Mouse (Mus musculus): ENCODE data around the gene Eml2. TPM values are rescaled to one million over a fixed set of nuclear protein-coding genes. Genes with fewer than 3 reads are reported as not detected.
A peak's percentile ranks its signal among the peaks of the same experiment; 100 is the strongest.

The Eml2 gene
- polyA plus RNA-seq, 1 experiment from 2014 or later: 17.9 TPM

- no peak overlapping the region for H3K27ac ChIP-seq (ENCODE audit: low read length)
- DNase-seq (ENCODE audit: low spot score): no peak
- no peak overlapping the region for H3K4me2 ChIP-seq (replicated peaks; ENCODE audit: low read depth, low read length)
- H3K27me3 ChIP-seq (replicated peaks; ENCODE audit: insufficient read depth, low read length): no peaks in the 10 kb centered on the region
- no peaks in the 10 kb centered on the region for H3K36me3 ChIP-seq (ENCODE audit: insufficient read depth, low read length)
- no peaks in the 10 kb centered on the region for H3K9me3 ChIP-seq (ENCODE audit: low read length)
- no peak overlapping the region for H3K9ac ChIP-seq (replicated peaks; ENCODE audit: low read depth)
- TF ChIP-seq EP300 (IDR thresholded peaks at IDR 0.05) (peak; percentile 34; the same call in 1 of the 2 replicates), CTCF (IDR thresholded peaks at IDR 0.05) (no peak)
- 32% methylated on average over 5 of the region's 5 CpGs for WGBS
- H3K4me3 ChIP-seq (ENCODE audit: low read depth, low read length): no peak overlapping the region
- no peaks in the 10 kb centered on the region for H3K4me1 ChIP-seq (ENCODE audit: insufficient read depth, low read depth, low read length)
- peak; percentile 29; the same call in 1 of the 2 replicates for ATAC-seq
Measured at GRCm38 (mm10) chr7:19211041-19211675, 34.9 kb downstream of the Eml2 start.

DNA sequence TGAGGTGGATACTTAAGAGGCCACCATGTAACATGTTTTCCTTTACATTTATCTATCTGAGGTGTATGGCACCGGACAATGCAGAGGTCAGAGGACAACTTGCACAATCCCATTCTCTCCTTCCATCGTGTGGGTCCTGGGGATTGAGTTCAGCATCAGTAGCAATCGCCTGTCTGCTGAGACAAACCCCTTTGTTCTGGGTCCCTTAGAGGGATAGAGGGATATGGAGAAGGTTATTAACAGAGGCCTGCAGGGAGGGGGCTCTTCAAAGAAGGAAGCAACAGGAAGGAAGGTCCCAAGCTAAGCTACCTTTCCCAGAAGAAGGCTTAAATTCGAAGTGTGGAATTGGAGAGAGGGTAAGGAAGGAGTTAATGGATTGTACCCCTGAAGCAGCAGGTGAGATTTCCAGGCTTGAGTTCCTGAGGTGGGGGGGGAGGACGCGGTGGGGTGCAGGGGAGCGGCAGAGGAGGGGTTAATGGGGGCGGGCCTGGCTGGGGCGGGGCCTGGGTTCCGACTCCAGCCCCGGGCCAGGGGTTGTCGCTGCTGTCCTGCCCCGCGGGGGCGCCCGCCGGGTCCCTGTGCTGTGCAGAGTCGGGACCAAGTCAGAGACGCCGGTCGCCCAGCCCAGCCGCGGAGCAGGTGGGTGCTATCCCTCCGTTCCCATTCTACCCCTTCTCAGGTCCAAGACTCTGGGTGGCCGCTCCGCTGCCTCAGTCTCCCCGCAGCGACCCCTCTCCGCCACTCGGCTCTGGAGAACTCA lies 36.0 kb downstream of the Eml2 start, which contains the start of gene Gpr4:
Gene Gpr4 (plus strand): TSS at position 543 of the 760 bp plus-strand sequence.
- peak; percentile 81 for ATAC-seq
- Histone ChIP-seq H3K27ac (ENCODE audit: low read length) (no peak within 1 kb of the TSS), H3K36me3 (ENCODE audit: insufficient read depth, low read length) (no peaks in the 10 kb centered on the region), H3K9ac (replicated peaks; ENCODE audit: low read depth) (peak within 1 kb of the TSS; percentile 2; the same call in 1 of the 2 replicates), H3K4me3 (ENCODE audit: low read depth, low read length) (peak within 1 kb of the TSS; percentile 44), H3K4me2 (replicated peaks; ENCODE audit: low read depth, low read length) (peak within 1 kb of the TSS; percentile 78), H3K9me3 (ENCODE audit: low read length) (no peaks in the 10 kb centered on the region), H3K27me3 (replicated peaks; ENCODE audit: insufficient read depth, low read length) (no peaks in the 10 kb centered on the region), H3K4me1 (ENCODE audit: insufficient read depth, low read depth, low read length) (no peaks in the 10 kb centered on the region)
- peak; percentile 37 for DNase-seq (ENCODE audit: low spot score)
- TF ChIP-seq CTCF (IDR thresholded peaks at IDR 0.05): peak; percentile 47
- TF ChIP-seq EP300 (IDR thresholded peaks at IDR 0.05): no peak
- WGBS: 3% methylated on average over 28 of the region's 30 CpGs

DNA sequence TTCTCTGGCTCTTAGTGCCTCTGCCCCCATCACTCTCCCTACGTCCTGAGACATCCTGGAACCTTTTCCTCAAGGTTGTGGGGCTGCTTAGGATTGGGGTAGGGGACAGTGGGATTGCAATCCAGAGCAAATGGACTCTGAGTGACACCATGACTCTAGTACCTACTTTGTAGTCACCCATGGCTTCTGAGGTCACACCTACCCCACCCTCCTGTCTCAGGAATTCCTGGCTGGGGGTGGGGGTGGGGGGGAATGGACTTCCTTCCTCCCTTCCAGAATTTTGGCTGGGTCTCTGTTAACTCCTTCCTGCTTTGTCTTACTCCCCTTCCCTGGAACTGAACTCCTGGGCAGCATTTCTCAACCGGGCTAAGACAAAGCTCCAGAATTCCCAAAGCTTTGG lies 37.2 kb downstream of the Eml2 start:
- no peaks in the 10 kb centered on the region for H3K9me3 ChIP-seq (ENCODE audit: low read length)
- peak overlapping the region; percentile 78 for H3K4me2 ChIP-seq (replicated peaks; ENCODE audit: low read depth, low read length)
- DNase-seq (ENCODE audit: low spot score): peak; percentile 14
- ATAC-seq: no peak
- H3K4me1 ChIP-seq (ENCODE audit: insufficient read depth, low read depth, low read length): no peaks in the 10 kb centered on the region
- H3K27ac ChIP-seq (ENCODE audit: low read length): no peak overlapping the region
- H3K27me3 ChIP-seq (replicated peaks; ENCODE audit: insufficient read depth, low read length): no peaks in the 10 kb centered on the region
- no peak overlapping the region; the same call in 1 of the 2 replicates for H3K9ac ChIP-seq (replicated peaks; ENCODE audit: low read depth)
- H3K4me3 ChIP-seq (ENCODE audit: low read depth, low read length): peak overlapping the region; percentile 44; the same call in 1 of the 2 replicates
- TF ChIP-seq CTCF (IDR thresholded peaks at IDR 0.05) (no peak), EP300 (IDR thresholded peaks at IDR 0.05) (no peak)
- WGBS: 36% methylated on average over 2 of the region's 2 CpGs
- no peaks in the 10 kb centered on the region for H3K36me3 ChIP-seq (ENCODE audit: insufficient read depth, low read length)

- no peaks in the 10 kb centered on the region for H3K36me3 ChIP-seq (ENCODE audit: insufficient read depth, low read length)
- no peaks in the 10 kb centered on the region for H3K27me3 ChIP-seq (replicated peaks; ENCODE audit: insufficient read depth, low read length)
- DNase-seq (ENCODE audit: low spot score): peak; percentile 25
- no peak for ATAC-seq
- WGBS: 60% methylated on average over 7 of the region's 7 CpGs
- TF ChIP-seq EP300 (IDR thresholded peaks at IDR 0.05): no peak
- TF ChIP-seq CTCF (IDR thresholded peaks at IDR 0.05): no peak
- H3K27ac ChIP-seq (ENCODE audit: low read length): no peak overlapping the region
- no peaks in the 10 kb centered on the region for H3K4me1 ChIP-seq (ENCODE audit: insufficient read depth, low read depth, low read length)
- H3K9me3 ChIP-seq (ENCODE audit: low read length): no peaks in the 10 kb centered on the region
- H3K4me3 ChIP-seq (ENCODE audit: low read depth, low read length): no peak overlapping the region
- no peak overlapping the region for H3K9ac ChIP-seq (replicated peaks; ENCODE audit: low read depth)
- no peak overlapping the region for H3K4me2 ChIP-seq (replicated peaks; ENCODE audit: low read depth, low read length)
Measured at GRCm38 (mm10) chr7:19214369-19214768, 38.1 kb downstream of the Eml2 start.

- Histone ChIP-seq H3K4me1 (ENCODE audit: insufficient read depth, low read depth, low read length) (no peaks in the 10 kb centered on the region), H3K4me2 (replicated peaks; ENCODE audit: low read depth, low read length) (no peak overlapping the region), H3K27me3 (replicated peaks; ENCODE audit: insufficient read depth, low read length) (no peaks in the 10 kb centered on the region), H3K9ac (replicated peaks; ENCODE audit: low read depth) (no peak overlapping the region), H3K27ac (ENCODE audit: low read length) (no peak overlapping the region), H3K4me3 (ENCODE audit: low read depth, low read length) (no peak overlapping the region), H3K9me3 (ENCODE audit: low read length) (no peaks in the 10 kb centered on the region), H3K36me3 (ENCODE audit: insufficient read depth, low read length) (no peaks in the 10 kb centered on the region)
- DNase-seq (ENCODE audit: low spot score): no peak
- 59% methylated on average over 9 of the region's 9 CpGs for WGBS
- TF ChIP-seq CTCF (IDR thresholded peaks at IDR 0.05): no peak
- TF ChIP-seq EP300 (IDR thresholded peaks at IDR 0.05): no peak
- no peak for ATAC-seq
Measured at GRCm38 (mm10) chr7:19214940-19215339, 38.7 kb downstream of the Eml2 start.

GRCm38 (mm10) chr7:19217492-19217891 lies 41.3 kb downstream of the Eml2 start:
- Histone ChIP-seq H3K4me1 (ENCODE audit: insufficient read depth, low read depth, low read length) (no peaks in the 10 kb centered on the region), H3K36me3 (ENCODE audit: insufficient read depth, low read length) (no peaks in the 10 kb centered on the region), H3K4me2 (replicated peaks; ENCODE audit: low read depth, low read length) (no peak overlapping the region), H3K4me3 (ENCODE audit: low read depth, low read length) (no peak overlapping the region), H3K27me3 (replicated peaks; ENCODE audit: insufficient read depth, low read length) (no peaks in the 10 kb centered on the region), H3K9me3 (ENCODE audit: low read length) (no peaks in the 10 kb centered on the region), H3K9ac (replicated peaks; ENCODE audit: low read depth) (no peak overlapping the region), H3K27ac (ENCODE audit: low read length) (no peak overlapping the region)
- no peak for TF ChIP-seq EP300 (IDR thresholded peaks at IDR 0.05)
- TF ChIP-seq CTCF (IDR thresholded peaks at IDR 0.05): no peak
- DNase-seq (ENCODE audit: low spot score) (no peak), ATAC-seq (no peak)
- WGBS: 41% methylated on average over 5 of the region's 5 CpGs
